Mouse (Mus musculus) embryonic facial prominence, embryonic 15.5 days (tissue): ENCODE measurements around the gene Cdc45. TPM values are rescaled to one million over a fixed set of nuclear protein-coding genes. Genes with fewer than 3 reads are reported as not detected.

Source experiments
- ATAC-seq: fragments of 200-750 bp; cut with Nextera tagmentation; 2 replicates; pipeline ENCODE4 v1.8.0; 2017; ENCODE audit warnings: low read depth, moderate TSS enrichment; ENCODE audit not compliant: insufficient number of reproducible peaks, low FRiP score, low TSS enrichment
- H3K27ac ChIP-seq: fragments of 300-500 bp; sonication (generic); replicated peaks from 2 replicates; pipeline ENCODE4 v1.5.1; 2015; ENCODE audit warnings: mild to moderate bottlenecking, inconsistent platforms
- H3K27me3 ChIP-seq: fragments of 300-500 bp; sonication (generic); 2 replicates; pipeline ENCODE4 v1.6.1; 2015; ENCODE audit warnings: inconsistent platforms
- H3K36me3 ChIP-seq: fragments of 300-500 bp; sonication (generic); 2 replicates; pipeline ENCODE4 v1.6.1; 2015; ENCODE audit warnings: mild to moderate bottlenecking, inconsistent platforms
- H3K4me1 ChIP-seq: fragments of 300-500 bp; sonication (generic); 2 replicates; pipeline ENCODE4 v1.6.1; 2015; ENCODE audit warnings: inconsistent platforms
- H3K4me2 ChIP-seq: fragments of 300-500 bp; sonication (generic); replicated peaks from 2 replicates; pipeline ENCODE4 v1.6.1; 2015; ENCODE audit warnings: mild to moderate bottlenecking, inconsistent platforms
- H3K4me3 ChIP-seq: fragments of 300-500 bp; sonication (generic); replicated peaks from 2 replicates; pipeline ENCODE4 v1.5.1; 2015; ENCODE audit warnings: mild to moderate bottlenecking, inconsistent platforms
- H3K9ac ChIP-seq: fragments of 300-500 bp; sonication (generic); 2 replicates; pipeline ENCODE4 v1.6.1; 2015; ENCODE audit warnings: inconsistent platforms
- H3K9me3 ChIP-seq: fragments of 300-500 bp; sonication (generic); replicated peaks from 2 replicates; pipeline ENCODE4 v1.6.1; 2016; ENCODE audit warnings: inconsistent platforms
- WGBS: fragments of 180-500 bp; shearing (Covaris S2); methylation state at CpG from one replicate; pipeline ENCODE4 v1.1.7; 2015; 5-methylcytosine and 5-hydroxymethylcytosine counted together
- polyA plus RNA-seq: library from polyadenylated mRNA; unstranded; fragments of >200 nt; fragmentation: Nextera tagmentation; extraction: Ambion mirVana; gene quantifications from 2 replicates; pipeline ENCODE4 v1.2.1, GENCODE M21; 2015

Cdc45 gene
- polyA plus RNA-seq, 1 experiment from 2014 or later, result 36.9 TPM

DNA sequence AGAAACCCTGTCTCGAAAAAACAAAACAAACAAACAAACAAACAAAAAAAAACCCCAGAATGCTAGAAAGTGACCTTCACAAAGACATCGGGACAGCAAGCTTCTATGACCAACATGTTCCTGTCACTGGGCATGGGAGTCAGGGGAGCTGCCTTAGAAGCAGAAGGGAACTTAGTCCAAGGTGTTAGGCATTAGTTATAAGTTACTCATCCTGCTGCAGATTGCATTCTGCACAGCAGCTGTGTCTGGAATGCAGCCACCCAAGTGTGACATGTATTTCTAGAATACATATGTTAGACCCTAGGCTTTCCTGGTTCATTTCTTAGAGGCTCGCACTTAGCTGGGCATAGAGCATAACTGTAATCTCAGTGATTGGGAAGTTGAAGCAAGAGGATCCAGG lies 16.8 kb upstream of the Cdc45 start:
- Histone ChIP-seq H3K4me3 (no peak overlapping the region), H3K27me3 (no peaks in the 10 kb centered on the region), H3K36me3 (peaks cover 90% of the 10 kb centered on the region), H3K4me1 (no peaks in the 10 kb centered on the region), H3K9ac (no peak overlapping the region), H3K9me3 (no peaks in the 10 kb centered on the region), H3K4me2 (no peak overlapping the region), H3K27ac (no peak overlapping the region)
- ATAC-seq, result no peak
- 89% methylated on average over 3 of the region's 3 CpGs for WGBS

DNA sequence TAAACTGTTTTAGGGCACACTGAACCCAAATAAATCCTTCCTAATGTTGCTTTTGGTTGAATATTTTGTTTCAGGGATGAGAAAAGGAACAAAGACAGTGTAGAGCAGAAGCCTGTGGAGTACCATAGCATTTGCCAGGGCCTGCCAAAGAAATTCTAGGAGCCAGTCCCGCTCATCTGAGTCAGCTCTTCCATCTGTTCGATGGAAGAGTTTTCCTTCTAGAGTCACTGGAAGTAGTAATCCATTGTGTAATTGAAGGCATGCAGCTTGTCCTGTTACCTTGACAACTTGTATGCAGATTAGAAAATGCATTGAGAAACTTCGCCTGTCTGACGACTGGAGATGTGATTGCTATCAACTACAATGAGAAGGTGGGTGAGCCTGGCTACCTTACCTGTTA lies 11.1 kb upstream of the Cdc45 start:
- WGBS, result 76% methylated on average over 4 of the region's 4 CpGs
- no peak for ATAC-seq
- no peaks in the 10 kb centered on the region for H3K27me3 ChIP-seq
- H3K4me2 ChIP-seq, result no peak overlapping the region
- no peak overlapping the region for H3K27ac ChIP-seq
- no peak overlapping the region for H3K9ac ChIP-seq
- no peaks in the 10 kb centered on the region for H3K9me3 ChIP-seq
- H3K4me3 ChIP-seq, result no peak overlapping the region
- H3K4me1 ChIP-seq, result no peaks in the 10 kb centered on the region
- peaks cover 91% of the 10 kb centered on the region for H3K36me3 ChIP-seq

DNA sequence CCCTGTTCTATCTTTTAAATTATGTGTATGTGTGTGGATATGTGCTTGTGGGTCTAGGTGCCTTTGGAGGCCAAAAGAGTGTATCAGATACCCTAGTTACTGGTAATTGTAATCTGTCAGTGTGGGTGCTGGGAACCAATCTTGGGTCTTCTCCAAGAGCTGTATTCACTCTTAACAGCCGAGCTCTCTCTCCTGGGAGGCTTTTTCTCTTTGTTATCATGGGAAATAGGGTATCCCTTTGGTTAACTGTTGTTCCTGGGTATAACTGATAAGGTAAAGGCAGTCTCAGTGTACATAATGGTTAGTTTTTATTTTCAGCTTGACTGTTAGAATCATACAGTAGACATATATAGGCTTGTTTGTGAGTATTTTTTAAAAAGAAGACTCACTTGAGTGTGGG lies 10.6 kb upstream of the Cdc45 start:
- no peak overlapping the region for H3K4me3 ChIP-seq
- H3K4me1 ChIP-seq, result no peaks in the 10 kb centered on the region
- H3K27ac ChIP-seq, result no peak overlapping the region
- peaks cover 91% of the 10 kb centered on the region for H3K36me3 ChIP-seq
- WGBS, result 85% methylated on average over 1 of the region's 1 CpGs
- H3K9ac ChIP-seq, result no peak overlapping the region
- H3K9me3 ChIP-seq, result no peaks in the 10 kb centered on the region
- no peak for ATAC-seq
- H3K4me2 ChIP-seq, result no peak overlapping the region
- no peaks in the 10 kb centered on the region for H3K27me3 ChIP-seq

DNA sequence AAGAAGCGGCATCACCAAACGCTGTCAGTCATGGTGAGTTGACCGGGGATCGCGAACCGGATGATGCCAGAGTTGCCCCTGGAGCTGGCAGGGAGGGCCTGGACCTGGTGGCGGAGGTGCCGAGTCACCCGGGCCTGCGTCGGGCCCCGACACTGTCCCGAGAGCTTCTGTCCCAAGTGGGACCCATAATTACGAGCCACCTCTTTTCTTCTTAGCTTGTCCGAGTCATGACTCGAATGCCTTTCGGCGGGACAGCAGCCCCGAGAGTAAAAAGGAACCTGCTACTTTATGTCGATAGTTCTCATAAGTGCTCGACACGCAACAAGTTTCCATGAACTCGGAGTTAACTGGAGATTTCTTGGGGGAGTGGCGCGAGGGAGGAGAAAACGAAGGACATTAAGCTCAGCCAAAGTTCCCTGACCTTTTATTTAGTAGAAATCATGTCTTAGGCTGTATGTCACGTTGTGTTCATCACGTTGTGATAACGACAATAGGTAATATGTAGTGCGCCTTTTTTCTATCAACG lies 661 bp upstream of the Cdc45 start:
- peaks cover 20% of the 10 kb centered on the region for H3K4me1 ChIP-seq
- no peaks in the 10 kb centered on the region for H3K27me3 ChIP-seq
- no peaks in the 10 kb centered on the region for H3K9me3 ChIP-seq
- peak overlapping the region; percentile 88 for H3K4me2 ChIP-seq
- peaks cover 41% of the 10 kb centered on the region for H3K36me3 ChIP-seq
- WGBS, result 1% methylated on average over 31 of the region's 31 CpGs
- peak overlapping the region; percentile 87 for H3K27ac ChIP-seq
- H3K4me3 ChIP-seq, result peak overlapping the region; percentile 76
- ATAC-seq, result peak; percentile 30
- peak overlapping the region; percentile 76 for H3K9ac ChIP-seq

DNA sequence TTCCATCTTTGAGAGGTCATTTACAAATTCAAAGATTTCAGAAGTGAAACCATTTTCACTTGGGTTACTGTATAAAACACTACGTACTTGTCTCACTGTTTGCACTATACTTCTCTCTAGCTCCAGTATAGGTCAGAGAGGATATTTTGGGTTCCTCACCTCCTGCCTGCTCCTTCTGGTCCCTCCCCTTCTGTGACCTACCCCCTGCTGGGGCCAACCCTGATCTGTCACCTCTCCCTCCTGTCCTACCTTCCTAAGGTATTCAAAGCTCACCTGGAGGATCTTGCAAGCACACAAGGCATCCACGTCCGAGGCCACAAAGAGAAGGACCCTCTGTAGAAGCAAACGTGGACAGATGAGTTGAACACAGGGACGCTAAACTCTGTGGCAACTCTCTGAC lies 755 bp downstream of the Cdc45 start:
- no peak for ATAC-seq
- Histone ChIP-seq H3K4me2 (peak overlapping the region; percentile 88), H3K9ac (peak overlapping the region; percentile 44), H3K4me1 (peaks cover 20% of the 10 kb centered on the region), H3K27me3 (no peaks in the 10 kb centered on the region), H3K9me3 (no peaks in the 10 kb centered on the region), H3K27ac (0 out of 2 replicates have a peak overlapping the region, but pooled peaks have one; percentile 87), H3K4me3 (peak overlapping the region; percentile 76), H3K36me3 (peaks cover 37% of the 10 kb centered on the region)
- WGBS, result 6% methylated on average over 5 of the region's 5 CpGs

DNA sequence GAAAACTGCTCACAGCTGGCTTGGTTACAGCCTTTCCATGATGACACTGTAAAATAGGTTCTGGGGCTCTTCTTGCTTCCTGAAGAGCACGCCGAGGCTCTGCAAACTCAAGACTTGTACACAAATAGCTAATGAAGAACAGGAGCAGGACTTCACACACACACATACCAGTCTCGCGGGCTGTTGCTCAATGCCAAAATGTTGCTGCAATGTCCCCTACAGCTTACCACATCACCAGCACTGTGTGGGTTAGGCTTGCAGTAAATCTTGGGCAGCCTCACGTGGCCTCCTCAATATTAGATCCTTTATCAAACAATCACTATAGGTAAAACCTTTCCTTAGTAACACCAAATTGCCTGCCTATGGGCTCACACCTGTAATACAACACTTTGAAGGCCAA lies 2.8 kb downstream of the Cdc45 start:
- peaks cover 20% of the 10 kb centered on the region for H3K4me1 ChIP-seq
- H3K4me2 ChIP-seq, result no peak overlapping the region
- 76% methylated on average over 5 of the region's 5 CpGs for WGBS
- H3K27me3 ChIP-seq, result no peaks in the 10 kb centered on the region
- H3K4me3 ChIP-seq, result no peak overlapping the region
- no peak for ATAC-seq
- peaks cover 35% of the 10 kb centered on the region for H3K36me3 ChIP-seq
- no peak overlapping the region for H3K9ac ChIP-seq
- H3K27ac ChIP-seq, result no peak overlapping the region
- H3K9me3 ChIP-seq, result no peaks in the 10 kb centered on the region

DNA sequence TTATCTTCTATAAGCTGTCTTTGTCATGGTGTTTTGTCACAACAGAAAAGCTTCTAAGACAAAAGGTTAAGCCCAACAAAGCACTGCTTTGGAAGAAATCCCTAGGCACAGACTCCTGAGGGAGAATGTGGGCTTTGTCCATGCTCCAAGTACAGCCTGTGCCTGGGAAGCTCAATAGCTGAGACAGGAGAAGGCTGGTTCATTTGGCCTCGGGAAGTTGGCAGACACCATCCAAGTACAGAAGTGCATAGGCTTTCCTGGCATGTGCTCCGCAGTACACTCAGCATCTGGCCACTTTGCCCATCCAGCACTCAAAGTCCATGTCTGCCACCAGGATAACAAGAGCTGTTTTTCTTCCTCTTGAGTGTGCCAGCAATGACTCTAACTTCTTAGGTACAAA lies 6.0 kb downstream of the Cdc45 start:
- H3K36me3 ChIP-seq, result peaks cover 50% of the 10 kb centered on the region
- 94% methylated on average over 2 of the region's 2 CpGs for WGBS
- H3K4me1 ChIP-seq, result peaks cover 3% of the 10 kb centered on the region; the same call in 1 of the 2 replicates

DNA sequence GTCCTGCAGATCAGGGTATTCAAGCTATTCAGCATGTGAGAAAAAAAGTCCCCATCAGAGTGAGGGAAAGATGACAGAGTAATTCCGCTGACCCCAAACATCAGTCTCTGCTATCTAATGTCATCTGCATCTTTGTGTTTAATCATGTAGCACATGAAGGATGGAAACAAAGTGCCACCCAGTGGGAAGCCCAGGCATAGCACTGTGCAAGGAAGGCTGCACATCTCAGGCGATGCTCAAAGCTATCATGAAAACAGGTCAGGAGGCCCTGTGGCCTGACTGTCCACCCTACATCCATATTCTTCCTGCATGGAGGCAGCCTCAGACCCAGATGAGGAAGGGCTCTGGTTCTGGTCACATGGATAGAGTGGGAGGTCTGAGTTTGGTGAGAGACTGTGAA lies 12.9 kb downstream of the Cdc45 start:
- ATAC-seq, result no peak
- Histone ChIP-seq H3K9ac (no peak overlapping the region), H3K4me2 (no peak overlapping the region), H3K36me3 (peaks cover 64% of the 10 kb centered on the region), H3K27ac (no peak overlapping the region), H3K4me1 (no peaks in the 10 kb centered on the region), H3K4me3 (no peak overlapping the region), H3K27me3 (no peaks in the 10 kb centered on the region), H3K9me3 (no peaks in the 10 kb centered on the region)
- WGBS, result 56% methylated on average over 2 of the region's 2 CpGs

More for the DNA sequence above, 6.0 kb downstream of the Cdc45 start:
- Histone ChIP-seq H3K27ac (no peak overlapping the region), H3K27me3 (no peaks in the 10 kb centered on the region), H3K4me3 (no peak overlapping the region), H3K4me2 (no peak overlapping the region), H3K9me3 (no peaks in the 10 kb centered on the region), H3K9ac (no peak overlapping the region)
- ATAC-seq, result no peak

DNA sequence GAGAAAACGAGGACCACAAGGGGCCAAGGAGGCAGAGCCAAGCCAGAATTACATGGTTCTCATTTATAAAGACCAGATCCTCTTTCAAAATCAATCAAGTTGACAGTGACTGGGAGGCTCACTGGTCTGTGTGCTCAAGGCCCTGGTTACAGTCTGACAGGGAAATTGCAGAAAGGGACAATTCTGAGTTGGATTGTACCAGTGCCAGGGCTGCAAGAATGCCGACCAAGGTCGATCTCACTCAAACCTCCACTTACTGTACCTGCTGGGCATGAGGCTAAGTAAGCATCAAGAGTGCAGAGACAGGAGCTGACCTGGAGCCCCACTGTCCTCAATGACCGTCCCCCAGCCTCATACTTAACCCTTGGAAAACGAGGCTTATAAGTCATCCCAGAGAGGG lies 13.6 kb downstream of the Cdc45 start:
- Histone ChIP-seq H3K27me3 (no peaks in the 10 kb centered on the region), H3K4me2 (no peak overlapping the region), H3K4me3 (no peak overlapping the region), H3K9me3 (no peaks in the 10 kb centered on the region), H3K27ac (no peak overlapping the region), H3K4me1 (no peaks in the 10 kb centered on the region), H3K36me3 (peaks cover 60% of the 10 kb centered on the region), H3K9ac (no peak overlapping the region)
- no peak for ATAC-seq
- 88% methylated on average over 5 of the region's 5 CpGs for WGBS

DNA sequence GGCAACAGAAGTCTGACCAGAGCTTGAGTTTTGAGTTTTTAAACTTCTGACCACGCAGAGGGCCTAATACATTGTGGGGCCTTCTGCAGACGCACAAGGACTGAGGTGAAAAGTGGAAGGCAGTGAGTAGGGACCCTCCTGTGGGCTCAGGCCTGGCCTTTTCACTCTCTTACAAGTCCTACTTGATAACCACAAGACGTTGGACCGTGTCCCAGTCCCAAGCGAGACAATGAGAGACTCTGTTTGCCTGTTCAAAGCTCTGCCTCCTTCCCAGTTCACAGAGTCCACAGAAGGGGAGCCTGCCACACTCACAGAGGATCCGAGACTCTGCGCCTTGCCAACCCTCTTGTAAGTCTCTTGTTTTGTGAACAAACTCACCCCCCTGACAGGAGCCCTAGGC lies 15.1 kb downstream of the Cdc45 start:
- Histone ChIP-seq H3K36me3 (peaks cover 59% of the 10 kb centered on the region), H3K9me3 (no peaks in the 10 kb centered on the region), H3K9ac (no peak overlapping the region), H3K4me1 (no peaks in the 10 kb centered on the region), H3K27me3 (no peaks in the 10 kb centered on the region), H3K4me2 (no peak overlapping the region), H3K27ac (no peak overlapping the region), H3K4me3 (no peak overlapping the region)
- WGBS, result 80% methylated on average over 7 of the region's 7 CpGs
- no peak for ATAC-seq

DNA sequence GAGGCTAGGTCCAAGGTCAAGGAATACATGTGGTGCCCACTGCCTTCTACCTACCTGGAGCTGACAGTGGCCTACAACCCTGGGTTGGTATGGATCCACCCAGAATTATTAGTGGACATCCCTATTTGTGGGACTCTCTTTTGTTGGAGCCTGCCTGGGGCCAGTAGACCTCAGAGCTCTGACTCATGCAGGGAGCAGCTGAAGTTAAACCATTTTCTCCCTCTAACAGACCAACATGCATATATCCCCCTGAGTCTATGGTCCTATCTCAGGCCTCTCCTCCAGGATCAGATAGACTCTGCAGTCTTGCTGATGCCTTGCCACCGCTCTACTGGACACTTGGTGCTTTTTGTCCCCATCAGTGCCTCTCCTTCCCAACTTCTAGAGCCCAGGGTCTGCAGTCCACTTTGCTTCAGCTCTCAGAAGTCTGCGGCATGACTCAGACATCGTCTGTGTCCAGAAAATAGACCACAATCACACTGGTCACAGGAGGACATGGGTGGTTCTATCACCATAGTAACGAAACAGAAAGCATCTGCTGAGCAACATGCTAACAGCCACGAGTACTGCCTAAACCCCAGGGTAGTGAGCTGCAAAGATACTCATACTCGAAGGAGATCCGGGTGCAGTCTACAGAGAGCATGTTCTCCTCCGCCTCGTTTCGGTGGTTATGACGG lies 16.4 kb downstream of the Cdc45 start:
- Histone ChIP-seq H3K4me1 (no peaks in the 10 kb centered on the region), H3K27ac (no peak overlapping the region), H3K9me3 (no peaks in the 10 kb centered on the region), H3K9ac (no peak overlapping the region), H3K27me3 (no peaks in the 10 kb centered on the region), H3K4me3 (no peak overlapping the region), H3K4me2 (no peak overlapping the region), H3K36me3 (peaks cover 59% of the 10 kb centered on the region)
- 94% methylated on average over 11 of the region's 11 CpGs for WGBS
- ATAC-seq, result no peak
